Mouse (Mus musculus) thymus, adult 2 months (tissue): Measurements from ENCODE around the gene Tnfsf9.

Experiments used
- CTCF ChIP-seq: fragments of 200-500 bp; IDR thresholded peaks from 2 replicates; pipeline ENCODE4 v1.5.1; 2012; ENCODE audit warnings: mild to moderate bottlenecking, control low read depth, low read length, moderate library complexity, borderline replicate concordance; ENCODE audit not compliant: control insufficient read depth, poor library complexity, insufficient read depth; ENCODE audit errors: extremely low read depth
- POLR2A ChIP-seq: fragments of 200-500 bp; IDR thresholded peaks from 2 replicates; pipeline ENCODE4 v1.6.1; 2012; ENCODE audit warnings: mild to moderate bottlenecking, low read length, control low read depth, moderate library complexity; ENCODE audit not compliant: control insufficient read depth, poor library complexity, insufficient read depth; ENCODE audit errors: extremely low read depth

- 0 out of 2 replicates have a peak, but pooled peaks have one; percentile 13 for TF ChIP-seq CTCF
- peak; percentile 92 for TF ChIP-seq POLR2A
Observed at GRCm38 (mm10) chr17:57078336-57078735, 26.8 kb upstream of the Tnfsf9 start, which contains the start of gene Dennd1c.
